Mouse (Mus musculus): Measurements from ENCODE around the gene Syne1.

The Syne1 gene

GRCm38 (mm10) chr10:5551382-5551781, at the start of gene Syne1:
Syne1 (minus strand) TSS chr10:5551482.
- no peak for DNase-seq (ENCODE audit: low read depth, low spot score)

GRCm38 (mm10) chr10:5600123-5600522, 48.8 kb upstream of the Syne1 start:
- DNase-seq (ENCODE audit: low read depth, low spot score), result peak; percentile 74

GRCm38 (mm10) chr10:5596559-5596958, 45.3 kb upstream of the Syne1 start:
- no peak for DNase-seq (ENCODE audit: low read depth, low spot score)

- no peak for DNase-seq (ENCODE audit: low read depth, low spot score)
Observed at GRCm38 (mm10) chr10:5594457-5594856, 43.2 kb upstream of the Syne1 start.

GRCm38 (mm10) chr10:5593464-5593863, 42.2 kb upstream of the Syne1 start, which contains the start of gene Myct1:
Myct1 (plus strand) TSS chr10:5593775.
- no peak for DNase-seq (ENCODE audit: low read depth, low spot score)

GRCm38 (mm10) chr10:5591996-5592395, 40.7 kb upstream of the Syne1 start:
- DNase-seq (ENCODE audit: low read depth, low spot score), result no peak

GRCm38 (mm10) chr10:5591061-5591460, 39.8 kb upstream of the Syne1 start:
- DNase-seq (ENCODE audit: low read depth, low spot score), result no peak

- no peak for DNase-seq (ENCODE audit: low read depth, low spot score)
Observed at GRCm38 (mm10) chr10:5573328-5573727, 22.0 kb upstream of the Syne1 start.

- no peak for DNase-seq (ENCODE audit: low read depth, low spot score)
Observed at GRCm38 (mm10) chr10:5571332-5571731, 20.1 kb upstream of the Syne1 start.

GRCm38 (mm10) chr10:5570059-5570458, 18.8 kb upstream of the Syne1 start:
- DNase-seq (ENCODE audit: low read depth, low spot score), result no peak

- no peak for DNase-seq (ENCODE audit: low read depth, low spot score)
Observed at GRCm38 (mm10) chr10:5568991-5569390, 17.7 kb upstream of the Syne1 start.

- no peak for DNase-seq (ENCODE audit: low read depth, low spot score)
Observed at GRCm38 (mm10) chr10:5561706-5562105, 10.4 kb upstream of the Syne1 start.

GRCm38 (mm10) chr10:5560526-5560925, 9.2 kb upstream of the Syne1 start:
- DNase-seq (ENCODE audit: low read depth, low spot score), result no peak

GRCm38 (mm10) chr10:5558808-5559207, 7.5 kb upstream of the Syne1 start:
- DNase-seq (ENCODE audit: low read depth, low spot score), result no peak

GRCm38 (mm10) chr10:5554941-5555340, 3.7 kb upstream of the Syne1 start:
- no peak for DNase-seq (ENCODE audit: low read depth, low spot score)

GRCm38 (mm10) chr10:5550168-5551021, 887 bp downstream of the Syne1 start:
- DNase-seq (ENCODE audit: low read depth, low spot score), result peak; percentile 48

GRCm38 (mm10) chr10:5549871-5550167, 1.5 kb downstream of the Syne1 start:
- no peak for DNase-seq (ENCODE audit: low read depth, low spot score)

- no peak for DNase-seq (ENCODE audit: low read depth, low spot score)
Observed at GRCm38 (mm10) chr10:5548651-5549050, 2.6 kb downstream of the Syne1 start.

- no peak for DNase-seq (ENCODE audit: low read depth, low spot score)
Observed at GRCm38 (mm10) chr10:5547769-5548168, 3.5 kb downstream of the Syne1 start.

GRCm38 (mm10) chr10:5546428-5546827, 4.9 kb downstream of the Syne1 start:
- DNase-seq (ENCODE audit: low read depth, low spot score), result no peak

- no peak for DNase-seq (ENCODE audit: low read depth, low spot score)
Observed at GRCm38 (mm10) chr10:5528284-5528683, 23.0 kb downstream of the Syne1 start.

- DNase-seq (ENCODE audit: low read depth, low spot score), result no peak
Observed at GRCm38 (mm10) chr10:5527634-5528033, 23.6 kb downstream of the Syne1 start.

- no peak for DNase-seq (ENCODE audit: low read depth, low spot score)
Observed at GRCm38 (mm10) chr10:5522904-5523303, 28.4 kb downstream of the Syne1 start.

- no peak for DNase-seq (ENCODE audit: low read depth, low spot score)
Observed at GRCm38 (mm10) chr10:5522276-5522675, 29.0 kb downstream of the Syne1 start.

Data from mesoderm, embryonic 11.5 days (tissue).